Mouse (Mus musculus): ENCODE measurements around the gene Mylpf. TPM values are rescaled to one million over a fixed set of nuclear protein-coding genes. Genes with fewer than 3 reads are reported as not detected.

The Mylpf gene
- total and polyA plus RNA-seq, 3 experiments = 0.94 to 2.8 TPM; not detected in 1

- no peak for ATAC-seq (ENCODE audit: extremely low read depth, insufficient number of reproducible peaks, low FRiP score, poor library complexity, severe bottlenecking)
- H3K36me3 ChIP-seq (replicated peaks) = peaks cover 77% of the 10 kb centered on the region
Observed at GRCm38 (mm10) chr7:127253341-127253740, 44.7 kb downstream of the Mylpf start.

GRCm38 (mm10) chr7:127253821-127254769 lies 45.4 kb downstream of the Mylpf start:
- Histone ChIP-seq H3K27me3 (ENCODE audit: insufficient read depth, low read length) (no peaks in the 10 kb centered on the region), H3K4me3 (ENCODE audit: low read depth, low read length) (peak overlapping the region; percentile 77), H3K9me3 (replicated peaks) (no peaks in the 10 kb centered on the region), H3K4me1 (ENCODE audit: insufficient read depth, low read depth, low read length) (peaks cover 68% of the 10 kb centered on the region), H3K36me3 (replicated peaks) (peaks cover 79% of the 10 kb centered on the region)
- DNase-seq (ENCODE audit: low spot score) = peak; percentile 74
- peak; percentile 73 for ATAC-seq (ENCODE audit: extremely low read depth, insufficient number of reproducible peaks, low FRiP score, poor library complexity, severe bottlenecking)
- TF ChIP-seq CTCF (IDR thresholded peaks at IDR 0.05; ENCODE audit: low read depth, low read length) (no peak), GATA2 (IDR thresholded peaks at IDR 0.05; ENCODE audit: borderline replicate concordance, low read depth, low read length) (no peak), GATA1 (IDR thresholded peaks at IDR 0.05; ENCODE audit: borderline replicate concordance, low read length) (no peak)

More at GRCm38 (mm10) chr7:127253341-127253740, 44.7 kb downstream of the Mylpf start:
- Histone ChIP-seq H3K27me3 (ENCODE audit: insufficient read depth, low read length) (no peaks in the 10 kb centered on the region), H3K9me3 (replicated peaks) (no peaks in the 10 kb centered on the region), H3K4me3 (ENCODE audit: low read depth, low read length) (peak overlapping the region; percentile 77), H3K4me1 (ENCODE audit: insufficient read depth, low read depth, low read length) (peaks cover 63% of the 10 kb centered on the region)
- TF ChIP-seq GATA2 (IDR thresholded peaks at IDR 0.05; ENCODE audit: borderline replicate concordance, low read depth, low read length) (no peak), CTCF (IDR thresholded peaks at IDR 0.05; ENCODE audit: low read depth, low read length) (no peak), GATA1 (IDR thresholded peaks at IDR 0.05; ENCODE audit: borderline replicate concordance, low read length) (no peak), TAL1 (conservative IDR thresholded peaks at IDR 0.05; ENCODE audit: low read depth, low read length) (no peak)
- DNase-seq (ENCODE audit: low spot score) = no peak

GRCm38 (mm10) chr7:127255008-127255407 lies 46.3 kb downstream of the Mylpf start:
- peaks cover 72% of the 10 kb centered on the region for H3K36me3 ChIP-seq (replicated peaks)
- DNase-seq (ENCODE audit: low spot score) (no peak), ATAC-seq (ENCODE audit: extremely low read depth, insufficient number of reproducible peaks, low FRiP score, poor library complexity, severe bottlenecking) (no peak)
- no peaks in the 10 kb centered on the region for H3K9me3 ChIP-seq (replicated peaks)
- peaks cover 69% of the 10 kb centered on the region for H3K4me1 ChIP-seq (ENCODE audit: insufficient read depth, low read depth, low read length)
- TF ChIP-seq GATA1 (IDR thresholded peaks at IDR 0.05; ENCODE audit: borderline replicate concordance, low read length) (no peak), TAL1 (conservative IDR thresholded peaks at IDR 0.05; ENCODE audit: low read depth, low read length) (no peak)
- no peaks in the 10 kb centered on the region for H3K27me3 ChIP-seq (ENCODE audit: insufficient read depth, low read length)
- no peak overlapping the region; the same call in 1 of the 2 replicates for H3K4me3 ChIP-seq (ENCODE audit: low read depth, low read length)

GRCm38 (mm10) chr7:127255965-127256364 lies 47.3 kb downstream of the Mylpf start:
- Histone ChIP-seq H3K4me1 (ENCODE audit: insufficient read depth, low read depth, low read length) (peaks cover 68% of the 10 kb centered on the region), H3K36me3 (replicated peaks) (peaks cover 65% of the 10 kb centered on the region), H3K4me3 (ENCODE audit: low read depth, low read length) (no peak overlapping the region), H3K9me3 (replicated peaks) (no peaks in the 10 kb centered on the region), H3K27me3 (ENCODE audit: insufficient read depth, low read length) (no peaks in the 10 kb centered on the region)
- DNase-seq (ENCODE audit: low spot score) = no peak
- TF ChIP-seq TAL1 (conservative IDR thresholded peaks at IDR 0.05; ENCODE audit: low read depth, low read length) (no peak), POLR2AphosphoS5 (IDR thresholded peaks at IDR 0.05; ENCODE audit: insufficient replicate concordance, low read depth, low read length) (no peak), CTCF (IDR thresholded peaks at IDR 0.05; ENCODE audit: low read depth, low read length) (no peak), GATA1 (IDR thresholded peaks at IDR 0.05; ENCODE audit: borderline replicate concordance, low read length) (no peak), GATA2 (IDR thresholded peaks at IDR 0.05; ENCODE audit: borderline replicate concordance, low read depth, low read length) (no peak)
- ATAC-seq (ENCODE audit: extremely low read depth, insufficient number of reproducible peaks, low FRiP score, poor library complexity, severe bottlenecking) = no peak

GRCm38 (mm10) chr7:127256518-127256917 lies 47.8 kb downstream of the Mylpf start:
- DNase-seq (ENCODE audit: low spot score) (no peak), ATAC-seq (ENCODE audit: extremely low read depth, insufficient number of reproducible peaks, low FRiP score, poor library complexity, severe bottlenecking) (no peak)
- no peaks in the 10 kb centered on the region for H3K27me3 ChIP-seq (ENCODE audit: insufficient read depth, low read length)
- no peak overlapping the region for H3K4me3 ChIP-seq (ENCODE audit: low read depth, low read length)
- no peak for TF ChIP-seq GATA1 (IDR thresholded peaks at IDR 0.05; ENCODE audit: borderline replicate concordance, low read length)
- H3K9me3 ChIP-seq (replicated peaks) = no peaks in the 10 kb centered on the region
- H3K36me3 ChIP-seq (replicated peaks) = peaks cover 61% of the 10 kb centered on the region
- H3K4me1 ChIP-seq (ENCODE audit: insufficient read depth, low read depth, low read length) = peaks cover 73% of the 10 kb centered on the region

- no peak for DNase-seq (ENCODE audit: low spot score)
- H3K4me1 ChIP-seq (ENCODE audit: insufficient read depth, low read depth, low read length) = peaks cover 73% of the 10 kb centered on the region
- TF ChIP-seq GATA2 (IDR thresholded peaks at IDR 0.05; ENCODE audit: borderline replicate concordance, low read depth, low read length) (no peak), GATA1 (IDR thresholded peaks at IDR 0.05; ENCODE audit: borderline replicate concordance, low read length) (no peak), CTCF (IDR thresholded peaks at IDR 0.05; ENCODE audit: low read depth, low read length) (no peak), TAL1 (conservative IDR thresholded peaks at IDR 0.05; ENCODE audit: low read depth, low read length) (no peak), POLR2AphosphoS5 (IDR thresholded peaks at IDR 0.05; ENCODE audit: insufficient replicate concordance, low read depth, low read length) (no peak)
- peak overlapping the region; percentile 82 for H3K4me3 ChIP-seq (ENCODE audit: low read depth, low read length)
- H3K9me3 ChIP-seq (replicated peaks) = no peaks in the 10 kb centered on the region
- ATAC-seq (ENCODE audit: extremely low read depth, insufficient number of reproducible peaks, low FRiP score, poor library complexity, severe bottlenecking) = no peak
- H3K27me3 ChIP-seq (ENCODE audit: insufficient read depth, low read length) = no peaks in the 10 kb centered on the region
- peaks cover 43% of the 10 kb centered on the region for H3K36me3 ChIP-seq (replicated peaks)
Observed at GRCm38 (mm10) chr7:127259186-127259905, 50.7 kb downstream of the Mylpf start.

Measured in G1E (cell line).